Mouse (Mus musculus) adipocyte (in vitro differentiated cells): Measurements from ENCODE around the gene Eid1.

ENCODE experiments used
- DNase-seq: peaks from one replicate; pipeline ENCODE4 v3.0.0-alpha.2; 2016; ENCODE audit warnings: low spot score

Eid1 gene

DNA sequence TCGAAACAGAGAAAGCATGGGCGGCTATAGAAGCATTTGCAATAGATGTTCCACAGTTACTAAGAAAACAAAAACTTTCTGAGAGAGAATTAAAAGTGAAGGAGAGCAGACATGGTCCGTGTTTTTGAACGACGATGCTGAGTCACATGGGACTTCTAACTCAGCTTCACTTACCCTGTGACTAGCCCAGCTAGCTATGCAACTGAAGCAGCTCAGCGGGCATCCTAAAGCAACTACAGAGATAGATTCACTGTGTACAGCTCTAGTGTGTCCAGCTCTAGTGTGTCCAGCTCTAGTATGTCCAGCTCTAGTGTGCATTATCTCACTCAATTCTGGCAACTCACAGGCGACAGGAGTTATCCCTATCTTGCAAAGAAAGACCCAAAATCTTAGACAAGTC, 5.2 kb upstream of the Eid1 start:
- no peak for DNase-seq

DNA sequence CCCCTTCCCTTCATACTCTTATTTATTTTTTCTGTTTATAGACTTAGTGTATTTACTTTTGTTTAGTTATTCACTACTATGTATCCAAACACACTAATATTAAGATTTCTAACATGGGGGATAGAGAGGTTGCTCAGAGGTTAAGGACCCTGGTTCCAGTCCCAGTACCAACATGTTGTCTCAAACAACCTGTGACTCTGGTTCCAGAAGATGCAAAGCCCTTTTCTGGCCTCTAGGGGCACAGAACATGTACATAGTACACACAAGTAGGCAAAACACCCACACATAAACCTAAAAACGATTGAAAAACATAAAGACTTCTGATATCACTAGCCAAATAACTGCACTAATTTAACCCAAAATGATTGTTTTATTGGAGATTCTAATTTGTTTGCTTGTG, 2.0 kb upstream of the Eid1 start:
- no peak for DNase-seq

DNA sequence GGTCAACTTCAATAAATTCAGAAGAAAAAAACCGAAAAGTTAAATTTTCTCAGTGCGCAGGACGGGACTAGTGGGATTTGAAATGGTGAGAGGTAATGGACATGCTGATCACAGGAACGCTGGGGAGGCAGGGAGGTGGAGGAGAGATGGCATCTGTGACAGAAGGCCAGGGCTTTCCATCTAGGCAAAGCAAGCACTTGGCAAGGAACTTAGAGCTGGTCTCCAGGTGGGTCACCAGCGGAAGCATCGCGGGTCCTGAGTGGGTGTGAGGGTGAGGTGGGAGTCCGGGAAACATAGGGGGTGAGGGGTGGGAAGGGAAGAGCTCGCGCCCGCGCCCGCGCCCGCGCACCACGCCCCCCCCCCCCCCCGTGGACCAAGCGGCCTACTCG, 333 bp upstream of the Eid1 start:
- DNase-seq = no peak

DNA sequence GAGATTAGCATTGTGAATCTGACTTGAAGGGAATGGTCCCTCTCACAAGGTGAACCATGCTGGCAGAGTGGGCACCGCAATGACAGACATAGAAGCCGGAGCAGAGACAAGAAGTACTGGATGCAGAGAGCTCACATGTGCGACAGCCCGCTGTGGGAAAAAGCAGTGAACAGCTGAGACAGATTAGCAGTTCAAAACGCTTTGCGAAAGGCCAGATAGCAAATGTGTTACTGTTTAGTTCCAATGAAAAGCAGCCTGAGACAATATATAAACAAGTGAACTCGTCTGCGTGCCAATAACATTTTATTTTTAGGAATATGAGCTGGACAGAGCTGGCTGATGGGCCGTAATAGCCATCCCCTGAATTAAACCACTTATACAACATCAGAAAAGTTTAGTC, 8.9 kb downstream of the Eid1 start:
- no peak for DNase-seq

DNA sequence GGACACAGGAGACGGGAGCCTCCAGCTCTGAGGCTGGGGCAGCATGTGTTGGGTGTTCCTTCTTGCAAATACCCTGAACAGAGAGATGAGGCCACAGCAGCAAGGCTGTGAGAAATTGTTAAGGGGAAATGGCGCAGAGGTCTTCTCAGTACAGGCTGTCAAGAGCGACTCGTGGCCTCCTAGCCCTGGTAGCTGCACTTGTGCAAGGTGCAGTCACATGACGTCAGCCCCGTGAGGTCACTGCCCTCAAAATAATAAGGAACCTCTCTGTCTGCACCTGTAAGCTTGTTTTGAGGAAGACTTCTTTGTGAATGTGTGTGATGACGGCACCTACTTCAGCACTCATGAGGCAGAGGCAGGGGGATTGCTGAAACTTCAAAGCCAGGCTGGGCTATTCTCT, 11.0 kb downstream of the Eid1 start:
- DNase-seq = no peak

DNA sequence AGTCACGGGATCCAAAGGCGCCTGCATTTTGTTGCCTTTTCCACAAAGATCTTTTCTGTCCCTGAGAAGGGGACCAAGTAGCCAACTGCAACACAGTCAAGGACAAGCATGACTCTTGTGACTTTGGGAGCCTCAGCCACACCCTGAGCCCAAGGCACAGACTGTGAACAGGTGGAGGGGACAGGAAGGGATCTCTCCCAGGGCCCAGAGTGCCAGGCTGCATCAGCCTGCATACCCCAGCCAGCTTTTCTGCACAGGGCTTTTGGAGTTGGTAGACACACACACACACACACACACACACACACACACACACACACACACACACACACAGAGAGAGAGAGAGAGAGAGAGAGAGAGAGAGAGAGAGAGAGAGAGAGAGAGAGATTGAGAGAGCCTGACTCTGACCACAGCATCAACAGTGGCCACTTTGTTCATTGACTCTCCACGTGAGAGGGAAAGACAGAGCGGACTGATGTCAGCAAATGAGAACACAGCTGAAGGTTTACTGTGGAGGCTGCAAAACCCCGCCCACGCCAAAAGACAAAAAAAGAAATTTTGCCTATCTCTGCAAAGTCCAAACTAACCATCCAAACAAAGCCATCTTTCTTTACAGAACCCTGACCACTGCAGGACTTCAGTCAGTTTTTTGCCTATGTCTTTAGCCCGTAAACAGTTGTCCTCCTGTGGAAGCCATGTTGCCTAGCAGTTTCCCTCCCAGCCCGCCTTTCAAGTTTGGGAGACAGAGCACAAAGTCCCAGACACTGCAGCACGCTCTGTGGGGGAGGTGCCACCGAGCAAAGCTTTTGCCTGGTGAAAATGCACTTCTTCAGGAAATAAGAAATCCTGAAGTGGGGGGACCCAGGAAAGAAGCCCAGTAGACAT, 11.9 kb downstream of the Eid1 start:
- DNase-seq = no peak

DNA sequence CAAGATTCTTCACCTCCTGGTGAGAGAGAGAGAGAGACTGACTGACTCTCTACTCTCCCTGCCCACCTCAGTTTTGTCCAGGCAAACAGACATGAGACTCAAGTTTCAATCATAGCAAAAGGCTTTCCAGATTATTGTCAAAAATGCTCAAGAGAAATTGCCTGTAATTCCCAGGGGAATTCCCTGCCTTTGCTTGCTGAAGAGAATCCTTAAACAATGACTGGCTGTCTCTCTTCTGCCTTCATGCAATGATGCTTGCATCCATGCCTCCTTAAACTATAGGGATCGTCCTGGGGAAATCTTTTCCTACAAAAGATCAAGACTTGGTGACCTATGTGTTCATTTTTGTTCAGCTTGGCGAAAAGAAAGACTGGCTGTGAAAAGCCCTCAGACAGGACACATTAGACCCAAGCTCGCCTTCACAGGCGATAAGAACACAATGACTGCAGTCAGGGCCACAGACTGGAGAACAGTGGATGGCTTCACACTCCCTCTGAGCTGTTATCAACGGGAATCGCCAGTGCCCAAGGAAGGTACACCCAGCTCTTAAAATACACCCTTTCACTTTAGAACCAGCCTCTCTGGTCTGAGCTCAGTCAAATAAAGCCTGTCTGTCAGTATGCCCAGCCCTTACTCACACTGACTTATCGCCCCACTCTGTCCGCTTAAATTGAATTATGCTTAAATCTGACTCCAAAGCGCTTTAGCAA, 12.7 kb downstream of the Eid1 start:
- peak; percentile 53 for DNase-seq

DNA sequence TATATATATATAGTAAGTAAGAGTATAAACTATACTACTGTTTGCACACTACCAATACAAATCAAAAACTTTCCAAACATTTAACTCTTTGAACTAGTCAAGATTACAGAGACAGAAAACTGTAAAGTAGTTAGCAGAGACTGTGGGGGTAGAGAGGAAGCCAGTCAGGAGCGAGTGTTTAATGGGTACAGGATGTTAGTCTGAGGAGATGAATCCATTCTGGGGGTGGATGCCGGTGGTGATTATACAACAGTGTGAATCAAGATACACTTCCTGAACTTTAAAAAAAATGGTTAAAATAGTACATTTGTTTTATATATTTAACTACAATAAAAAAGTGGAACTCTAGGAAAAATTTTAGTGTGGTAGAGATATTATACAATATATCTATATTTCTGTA, 19.1 kb downstream of the Eid1 start:
- no peak for DNase-seq

DNA sequence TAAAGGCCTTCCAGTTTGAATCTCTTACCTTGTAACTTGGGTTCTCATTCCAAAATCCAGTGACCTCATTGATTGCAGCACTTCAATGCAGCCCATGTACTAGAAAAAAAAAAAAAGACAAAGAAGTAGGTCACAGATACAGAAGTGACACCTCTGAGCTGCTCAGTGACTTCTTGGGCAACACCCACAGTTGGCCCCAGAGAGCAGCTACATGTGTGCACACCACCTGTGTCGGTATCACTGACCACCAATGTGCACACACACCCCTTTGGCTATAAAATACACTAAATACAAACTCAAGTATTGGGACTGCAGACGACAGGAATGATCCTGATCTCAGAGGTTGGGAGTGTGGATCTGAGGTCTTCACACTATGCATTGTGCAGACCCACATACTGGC, 21.9 kb downstream of the Eid1 start:
- DNase-seq = no peak

DNA sequence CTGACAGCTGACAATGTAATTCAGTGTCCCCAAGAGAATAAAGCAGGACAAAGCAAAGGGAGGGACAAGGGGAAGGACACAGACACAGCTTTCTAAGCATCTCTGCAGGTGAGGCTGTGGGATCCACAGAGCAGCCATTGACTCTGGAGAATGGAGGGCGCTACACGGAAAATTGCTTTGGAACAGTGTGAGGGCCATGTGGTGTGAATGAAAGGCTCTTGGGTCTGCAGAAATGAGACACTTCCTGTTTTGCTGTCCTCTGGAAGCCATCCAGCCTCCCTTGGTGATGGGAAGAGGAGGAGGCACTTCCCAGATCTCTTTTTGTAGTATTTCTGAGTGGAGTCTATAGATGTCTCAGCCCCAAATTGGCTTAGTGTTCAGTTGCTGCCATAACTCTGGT, 23.3 kb downstream of the Eid1 start:
- DNase-seq = peak; percentile 24

DNA sequence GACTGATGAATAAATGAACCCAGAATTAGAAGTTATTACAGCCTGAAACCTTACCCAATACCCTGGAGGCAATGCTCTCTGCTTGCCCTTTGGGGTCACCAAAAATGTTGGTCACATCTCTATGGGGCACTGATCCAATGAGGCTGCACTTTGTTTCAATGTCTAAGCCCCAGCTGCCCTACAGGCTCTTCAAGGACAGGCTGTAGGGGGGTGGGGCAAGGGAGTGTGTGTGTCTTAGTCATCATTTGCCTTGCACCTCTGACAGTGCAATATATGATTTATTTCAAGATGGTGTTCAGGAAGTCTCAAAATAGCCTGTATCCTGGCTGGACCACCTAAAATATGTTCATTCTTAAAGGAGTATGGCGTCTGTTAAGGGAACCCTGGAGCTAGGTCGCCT, 28.7 kb downstream of the Eid1 start:
- DNase-seq = no peak

DNA sequence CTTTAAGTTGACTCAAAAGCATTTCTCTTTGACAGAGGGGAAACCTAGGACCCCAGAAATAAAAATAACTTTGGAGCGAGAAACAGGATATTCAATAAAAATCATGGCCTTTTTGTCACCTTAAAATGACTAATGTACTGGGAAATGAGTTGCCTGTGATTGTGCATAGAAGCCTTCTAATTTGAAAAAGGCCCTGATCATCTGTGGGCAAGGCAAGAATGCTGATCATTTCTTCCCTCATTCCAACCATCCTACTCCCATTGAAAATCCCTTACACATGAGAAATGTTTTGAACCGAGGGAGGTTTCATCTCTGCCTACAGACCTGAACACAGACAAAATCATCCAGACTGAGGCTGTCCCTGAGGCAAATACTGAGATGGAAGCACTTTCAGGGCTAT, 30.0 kb downstream of the Eid1 start:
- DNase-seq = no peak

DNA sequence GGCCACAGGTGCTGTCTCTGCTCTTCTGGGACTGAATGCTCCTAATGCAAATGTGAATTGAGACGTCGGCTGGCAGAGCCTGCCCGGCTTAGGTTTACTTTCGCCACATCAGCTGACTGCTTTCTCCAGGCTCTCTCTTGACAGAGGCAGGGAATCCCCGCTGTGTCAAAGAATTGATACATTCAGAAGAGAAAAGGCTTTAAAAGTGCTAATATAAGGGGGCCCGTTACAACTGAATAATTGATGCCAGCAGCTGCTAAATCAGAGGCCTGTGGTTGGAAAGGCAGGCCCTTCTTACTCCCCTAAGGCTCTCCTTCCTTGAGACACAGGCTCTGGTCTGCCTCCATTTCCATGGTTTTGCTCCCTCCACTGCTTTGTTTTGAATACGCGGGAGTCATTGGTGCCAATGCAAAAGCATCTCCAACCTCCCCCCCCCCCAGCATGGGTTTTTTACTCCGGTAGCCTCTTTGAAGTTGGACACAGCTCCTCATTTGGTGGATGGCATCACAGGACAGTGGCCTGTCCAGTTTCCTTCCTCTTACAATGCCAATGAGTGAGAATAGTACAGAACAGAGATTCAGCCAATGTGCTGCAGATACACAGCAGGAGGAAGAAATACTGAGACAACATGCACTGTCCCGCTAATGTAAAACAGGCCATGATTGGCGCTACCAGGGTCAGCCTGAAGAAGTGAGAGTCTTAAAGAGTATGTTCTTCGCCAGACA, 32.2 kb downstream of the Eid1 start:
- no peak for DNase-seq

DNA sequence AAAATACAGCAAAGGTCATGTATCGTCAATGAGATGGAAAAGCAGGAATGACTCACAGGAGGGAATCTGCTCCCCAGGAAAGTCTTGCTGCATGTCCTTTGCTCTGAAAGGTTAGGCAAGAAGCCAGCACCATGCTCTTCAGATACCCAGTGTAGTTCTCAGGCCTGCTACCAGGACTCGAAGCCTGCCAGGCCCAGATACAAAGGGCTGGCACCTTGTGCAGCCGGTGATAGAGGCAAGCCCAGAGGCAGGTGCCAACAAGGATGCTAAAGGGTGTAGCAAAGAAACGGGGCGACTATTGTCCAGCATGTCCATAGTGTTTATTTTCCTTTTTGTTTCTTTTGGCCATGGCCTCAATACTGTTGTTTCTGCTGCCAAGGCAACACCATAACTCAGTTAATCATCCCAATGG, 33.6 kb downstream of the Eid1 start:
- peak; percentile 60 for DNase-seq

DNA sequence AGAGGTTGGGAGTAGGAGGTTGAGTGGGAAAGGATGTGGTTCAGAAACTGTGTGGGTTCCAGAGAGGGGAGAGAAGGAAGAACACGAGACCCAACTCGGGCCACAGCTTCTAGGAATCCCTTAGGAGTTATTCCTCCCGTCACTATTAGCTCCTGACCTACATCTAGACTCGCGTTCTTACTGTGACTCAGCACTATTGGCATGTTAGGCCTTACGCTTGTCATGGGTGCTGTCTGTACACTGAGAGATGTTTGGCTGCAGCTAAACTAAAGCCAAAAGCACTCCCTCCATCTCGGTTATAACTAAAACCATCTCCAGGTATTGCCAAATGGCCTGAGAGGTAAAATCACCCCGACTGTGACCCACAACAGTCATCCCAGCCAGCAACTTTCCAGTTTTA, 43.7 kb downstream of the Eid1 start:
- DNase-seq = peak; percentile 59

DNA sequence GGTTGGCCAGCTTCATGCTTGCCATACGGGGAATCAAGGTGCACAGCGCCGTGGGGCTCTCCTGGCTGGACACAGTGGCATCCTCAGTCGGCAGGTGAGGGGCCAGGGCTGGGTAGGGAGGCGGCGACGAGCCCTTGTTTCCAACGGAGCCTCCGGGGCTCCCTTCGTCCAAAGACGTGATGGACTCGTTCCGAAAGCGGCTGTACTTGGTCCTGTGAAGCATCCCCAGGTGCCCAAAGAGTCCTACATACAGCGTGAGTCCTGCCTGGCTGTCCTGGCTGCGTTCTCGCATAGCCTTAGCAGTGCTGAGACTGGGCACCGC, 50.2 kb downstream of the Eid1 start:
- DNase-seq = no peak

DNA sequence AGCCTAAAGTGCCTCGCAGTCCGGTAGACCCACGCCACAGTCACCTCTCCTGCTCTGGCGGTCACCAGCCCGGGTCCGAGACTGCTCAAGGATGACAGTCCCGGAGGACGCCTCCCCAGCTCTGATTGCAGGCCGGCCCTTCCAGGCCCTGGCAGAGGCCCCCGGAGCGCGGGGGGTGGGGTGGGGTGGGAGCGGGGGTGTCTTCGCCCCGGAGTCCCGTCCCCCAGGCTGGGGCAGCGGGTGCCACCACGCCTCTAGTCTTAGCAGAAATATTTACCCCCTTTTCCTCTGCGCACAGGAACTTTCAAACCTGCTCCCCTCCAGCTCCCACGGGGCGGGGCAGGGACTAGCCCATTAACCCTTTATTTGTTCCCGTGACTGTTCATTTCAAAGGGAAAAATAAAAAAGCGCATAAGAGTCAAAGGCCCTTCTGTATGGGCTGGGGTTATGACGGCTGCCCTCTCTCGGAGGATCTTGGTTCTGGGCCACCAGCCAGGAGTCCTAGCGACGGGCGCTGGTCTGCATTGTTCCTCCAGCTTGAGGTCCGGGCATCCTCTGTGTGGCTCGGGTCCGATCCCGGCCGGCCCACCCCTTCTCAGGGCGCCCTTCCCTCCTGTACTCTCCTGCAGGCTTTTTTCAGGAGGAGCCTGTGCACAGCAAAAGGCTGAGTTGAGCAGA, 50.7 kb downstream of the Eid1 start:
- DNase-seq = peak; percentile 69

DNA sequence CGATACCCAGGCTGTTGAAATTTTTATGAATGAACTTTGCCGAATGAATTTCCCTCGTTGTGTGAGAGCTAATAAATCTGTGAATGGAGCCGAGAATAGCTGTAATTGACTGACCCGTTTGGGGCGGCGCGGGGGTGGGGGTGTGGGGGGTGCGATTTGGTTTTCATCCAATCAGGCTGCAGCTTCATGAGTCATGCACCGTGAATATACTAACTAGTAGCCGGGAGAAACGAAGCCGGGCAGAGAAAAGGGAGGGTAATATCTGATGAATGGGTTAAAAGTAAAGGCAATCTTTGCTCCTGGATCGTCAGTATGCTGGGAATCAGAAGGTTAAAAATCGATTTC, 51.2 kb downstream of the Eid1 start, which contains the start of gene Shc4:
Gene Shc4, minus strand, starts transcription at position 63 of the 345 bp plus-strand sequence.
- peak; percentile 29 for DNase-seq
